Mouse (Mus musculus) hindbrain, embryonic 13.5 days (tissue): ENCODE measurements around the gene Plau. TPM values are rescaled to one million over a fixed set of nuclear protein-coding genes. Genes with fewer than 3 reads are reported as not detected.

Source experiments
- ATAC-seq: fragments of 200-750 bp; cut with Nextera tagmentation; 2 replicates; pipeline ENCODE4 v1.8.0; 2017; ENCODE audit warnings: moderate TSS enrichment; ENCODE audit not compliant: low FRiP score
- H3K27ac ChIP-seq: fragments of 300-500 bp; sonication (generic); 2 replicates; pipeline ENCODE4 v1.5.1; 2015; ENCODE audit warnings: inconsistent platforms, mild to moderate bottlenecking, moderate library complexity
- H3K27me3 ChIP-seq: fragments of 300-500 bp; sonication (generic); 2 replicates; pipeline ENCODE4 v1.6.1; 2015; ENCODE audit warnings: mild to moderate bottlenecking, inconsistent platforms
- H3K36me3 ChIP-seq: fragments of 300-500 bp; sonication (generic); 2 replicates; pipeline ENCODE4 v1.6.1; 2015; ENCODE audit warnings: mild to moderate bottlenecking, inconsistent platforms
- H3K4me1 ChIP-seq: fragments of 300-500 bp; sonication (generic); replicated peaks from 2 replicates; pipeline ENCODE4 v1.6.1; 2015; ENCODE audit warnings: inconsistent platforms
- H3K4me2 ChIP-seq: fragments of 300-500 bp; sonication (generic); 2 replicates; pipeline ENCODE4 v1.6.1; 2015; ENCODE audit warnings: inconsistent platforms, mild to moderate bottlenecking, moderate library complexity
- H3K4me3 ChIP-seq: fragments of 300-500 bp; sonication (generic); 2 replicates; pipeline ENCODE4 v1.5.1; 2015; ENCODE audit warnings: mild to moderate bottlenecking, inconsistent platforms
- H3K9ac ChIP-seq: fragments of 300-500 bp; sonication (generic); 2 replicates; pipeline ENCODE4 v1.6.1; 2015; ENCODE audit warnings: mild to moderate bottlenecking, inconsistent platforms
- H3K9me3 ChIP-seq: fragments of 300-500 bp; sonication (generic); 2 replicates; pipeline ENCODE4 v1.6.1; 2016; ENCODE audit warnings: inconsistent platforms
- WGBS: fragments of 180-500 bp; shearing (Covaris S2); methylation state at CpG from one replicate; pipeline ENCODE4 v1.1.7; 2015; 5-methylcytosine and 5-hydroxymethylcytosine counted together
- polyA plus RNA-seq: library from polyadenylated mRNA; unstranded; fragments of >200 nt; fragmentation: Nextera tagmentation; extraction: Ambion mirVana; gene quantifications from 2 replicates; pipeline ENCODE4 v1.2.1, GENCODE M21; 2015

Gene Plau
- polyA plus RNA-seq, 1 experiment from 2014 or later = 0.40 TPM

DNA sequence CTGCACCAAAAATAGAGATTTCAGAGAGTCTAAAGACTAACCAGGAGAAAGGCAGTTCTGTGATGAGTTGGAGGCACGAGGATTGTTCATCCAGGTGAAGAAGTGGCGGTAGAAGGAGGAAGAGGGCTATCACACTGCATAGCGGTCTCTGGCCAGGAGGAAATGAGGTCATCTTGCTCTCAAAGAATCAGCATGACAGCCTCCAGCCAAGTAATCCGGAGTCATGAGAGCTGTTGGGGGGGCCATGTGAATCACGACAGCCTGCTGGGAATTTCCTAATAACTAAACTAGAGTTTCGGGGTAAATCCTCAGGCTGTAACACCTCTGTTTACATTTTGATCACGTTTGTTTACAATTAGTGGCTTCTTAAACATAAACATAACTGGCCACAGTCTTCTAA lies 2.3 kb upstream of the Plau start:
- Histone ChIP-seq H3K9me3 (no peaks in the 10 kb centered on the region), H3K9ac (no peak overlapping the region), H3K27me3 (peaks cover 10% of the 10 kb centered on the region), H3K4me1 (peaks cover 15% of the 10 kb centered on the region), H3K36me3 (no peaks in the 10 kb centered on the region), H3K27ac (no peak overlapping the region), H3K4me3 (no peak overlapping the region), H3K4me2 (no peak overlapping the region)
- 70% methylated on average over 7 of the region's 7 CpGs for WGBS
- no peak for ATAC-seq

DNA sequence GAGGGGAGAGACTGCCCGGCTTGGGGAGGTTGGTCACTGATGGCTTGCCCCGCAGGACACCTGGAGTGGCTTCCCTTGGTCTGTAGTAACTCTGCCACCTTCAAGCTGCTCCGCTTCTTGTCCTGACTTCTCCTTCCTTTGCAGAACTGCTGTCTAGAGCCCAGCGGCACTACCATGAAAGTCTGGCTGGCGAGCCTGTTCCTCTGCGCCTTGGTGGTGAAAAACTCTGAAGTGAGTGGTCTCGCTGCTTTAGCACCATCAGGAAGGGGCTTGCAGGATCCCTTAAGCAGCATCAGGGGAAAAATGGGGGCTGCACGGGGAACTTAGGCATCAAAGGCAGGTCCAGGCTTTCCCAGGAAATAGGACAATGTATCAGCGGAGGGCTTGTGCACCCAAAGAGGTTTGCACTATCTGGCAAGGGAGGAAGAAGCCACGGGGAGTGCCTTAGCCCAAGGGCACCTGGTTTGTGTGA lies 481 bp downstream of the Plau start:
- Histone ChIP-seq H3K36me3 (no peaks in the 10 kb centered on the region), H3K27me3 (peaks cover 10% of the 10 kb centered on the region), H3K27ac (no peak overlapping the region), H3K9me3 (no peaks in the 10 kb centered on the region), H3K4me1 (peaks cover 15% of the 10 kb centered on the region), H3K4me3 (peak overlapping the region; percentile 52), H3K4me2 (peak overlapping the region; percentile 89), H3K9ac (peak overlapping the region; percentile 79)
- ATAC-seq = peak; percentile 10; the same call in 1 of the 2 replicates
- 7% methylated on average over 10 of the region's 10 CpGs for WGBS

DNA sequence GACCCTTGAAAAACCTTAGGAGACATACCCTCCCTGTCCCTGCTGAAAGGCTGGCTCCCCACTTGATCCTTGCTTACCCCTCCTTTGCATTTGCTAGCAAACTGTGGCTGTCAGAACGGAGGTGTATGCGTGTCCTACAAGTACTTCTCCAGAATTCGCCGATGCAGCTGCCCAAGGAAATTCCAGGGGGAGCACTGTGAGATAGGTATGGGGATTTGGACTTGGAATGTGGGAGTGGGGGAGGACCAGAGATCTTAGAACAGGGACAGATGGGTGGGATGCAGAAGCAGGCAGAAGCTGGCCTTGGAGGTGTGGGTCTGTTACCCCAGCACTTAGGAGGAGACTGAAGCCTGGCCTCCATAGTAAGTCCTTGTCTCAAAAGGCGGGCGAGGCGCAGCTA lies 1.2 kb downstream of the Plau start:
- Histone ChIP-seq H3K4me2 (peak overlapping the region; percentile 89; the same call in 1 of the 2 replicates), H3K27ac (no peak overlapping the region), H3K27me3 (peaks cover 10% of the 10 kb centered on the region), H3K9ac (no peak overlapping the region), H3K36me3 (no peaks in the 10 kb centered on the region), H3K4me1 (peaks cover 15% of the 10 kb centered on the region), H3K9me3 (no peaks in the 10 kb centered on the region), H3K4me3 (no peak overlapping the region)
- no peak for ATAC-seq
- 74% methylated on average over 7 of the region's 7 CpGs for WGBS

DNA sequence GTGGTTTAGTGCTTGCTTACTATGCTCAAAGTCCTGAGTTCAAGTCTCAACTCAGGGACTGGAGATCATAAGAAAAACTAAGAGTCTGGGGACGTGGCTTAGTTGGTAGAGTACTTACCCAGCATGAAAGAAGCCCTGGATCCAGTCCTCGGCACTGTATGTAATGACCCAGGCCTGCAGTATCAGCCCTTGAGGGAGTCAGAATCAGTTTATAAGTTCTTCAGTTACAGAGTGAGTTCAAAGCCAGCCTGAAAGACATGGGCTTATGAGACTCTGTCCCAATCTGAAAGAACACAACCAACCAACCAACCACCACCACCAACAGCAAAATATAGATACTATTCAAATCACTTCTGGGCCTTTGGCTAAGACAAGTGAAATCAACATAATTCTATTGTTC lies 5.1 kb downstream of the Plau start:
- ATAC-seq = no peak
- no peaks in the 10 kb centered on the region for H3K36me3 ChIP-seq
- no peak overlapping the region for H3K4me2 ChIP-seq
- H3K9me3 ChIP-seq = no peaks in the 10 kb centered on the region
- no peak overlapping the region for H3K9ac ChIP-seq
- H3K4me1 ChIP-seq = peaks cover 11% of the 10 kb centered on the region
- peaks cover 6% of the 10 kb centered on the region for H3K27me3 ChIP-seq
- H3K27ac ChIP-seq = no peak overlapping the region
- 97% methylated on average over 2 of the region's 2 CpGs for WGBS
- H3K4me3 ChIP-seq = no peak overlapping the region

DNA sequence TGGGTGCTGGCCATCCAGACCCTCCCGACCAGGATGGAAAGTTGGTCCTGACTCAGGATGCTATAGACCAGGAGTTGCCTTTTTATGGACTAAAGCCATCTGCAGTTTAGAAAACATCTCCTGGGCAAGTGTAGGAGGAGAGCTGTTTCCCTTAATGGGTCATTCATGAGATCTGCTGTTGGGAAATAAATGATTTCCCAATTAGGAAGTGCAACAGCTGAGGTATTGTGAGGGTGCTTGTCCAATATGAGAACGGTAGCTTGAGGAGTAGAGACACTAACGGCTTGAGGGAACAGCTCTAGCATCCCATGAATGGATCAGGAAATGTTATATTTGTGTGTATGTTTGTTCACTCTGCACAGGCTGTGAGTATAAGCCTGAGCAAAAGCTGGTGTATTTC lies 6.2 kb downstream of the Plau start:
- Histone ChIP-seq H3K9me3 (no peaks in the 10 kb centered on the region), H3K4me1 (no peaks in the 10 kb centered on the region), H3K27me3 (peaks cover 4% of the 10 kb centered on the region), H3K27ac (no peak overlapping the region), H3K4me2 (no peak overlapping the region), H3K9ac (no peak overlapping the region), H3K4me3 (no peak overlapping the region), H3K36me3 (no peaks in the 10 kb centered on the region)
- ATAC-seq = no peak
- WGBS = 76% methylated on average over 3 of the region's 3 CpGs

DNA sequence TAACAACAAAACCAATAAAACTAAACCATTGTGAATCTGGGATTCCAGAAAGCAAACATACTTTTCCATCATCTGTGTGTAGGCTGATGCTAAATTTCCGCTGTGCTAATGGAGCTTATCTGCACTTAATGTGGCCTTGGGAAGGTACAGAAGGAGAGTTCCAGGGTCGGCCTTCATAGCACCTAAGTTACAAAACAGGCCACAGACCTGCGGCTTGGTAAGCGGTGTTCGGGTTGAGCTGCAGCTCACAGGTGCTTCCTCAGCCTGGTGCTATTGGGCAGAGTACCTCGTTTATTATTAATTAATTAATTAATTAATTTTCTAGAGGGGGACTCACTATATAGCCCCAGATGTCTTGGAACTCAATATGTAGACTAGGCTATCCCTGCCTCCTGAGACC lies 7.7 kb downstream of the Plau start:
- Histone ChIP-seq H3K27me3 (no peaks in the 10 kb centered on the region), H3K4me1 (no peaks in the 10 kb centered on the region), H3K36me3 (no peaks in the 10 kb centered on the region), H3K4me2 (no peak overlapping the region), H3K27ac (no peak overlapping the region), H3K9me3 (no peaks in the 10 kb centered on the region), H3K9ac (no peak overlapping the region), H3K4me3 (no peak overlapping the region)
- WGBS = 93% methylated on average over 6 of the region's 6 CpGs
- ATAC-seq = no peak

DNA sequence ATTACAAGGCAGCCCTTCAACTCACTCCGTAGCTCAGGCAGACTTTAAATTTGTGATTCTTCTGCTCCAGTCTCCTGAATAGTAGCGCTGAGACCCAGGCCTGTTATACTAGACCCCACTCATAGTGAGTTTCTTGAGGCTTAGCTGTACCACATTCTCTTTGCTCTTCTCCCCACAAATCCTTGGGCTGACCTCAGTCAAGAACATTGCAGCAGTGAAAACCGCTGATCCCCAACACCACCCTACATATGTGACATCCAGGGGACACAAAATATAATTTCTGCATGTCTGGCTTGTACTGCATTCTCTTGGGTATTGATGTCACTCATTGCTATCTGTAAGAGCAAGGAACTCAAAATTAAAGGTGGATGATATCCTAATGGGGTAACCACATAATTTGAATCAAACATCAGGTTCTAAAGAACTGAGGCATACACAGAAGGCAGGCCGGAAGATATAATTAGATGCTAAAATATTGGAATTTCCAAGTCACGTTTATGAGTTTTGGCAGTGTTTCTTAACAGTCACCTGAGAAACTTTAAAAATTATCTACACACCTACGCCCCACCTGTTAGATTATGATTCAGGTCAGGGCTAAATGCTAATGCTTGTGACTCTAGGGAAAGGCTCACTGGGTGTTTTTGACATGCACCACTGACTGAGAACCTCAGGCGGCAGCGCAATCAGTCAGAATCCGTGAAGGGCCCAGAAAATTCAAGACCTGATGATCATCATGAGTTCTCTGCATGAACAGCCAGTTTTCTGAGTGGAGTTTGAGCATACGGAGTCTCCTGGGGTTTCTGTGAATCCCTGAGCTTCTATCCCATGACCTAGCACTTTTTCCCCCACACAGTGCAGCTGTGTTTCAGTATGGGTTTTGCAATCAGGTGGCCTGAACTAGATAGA lies 8.5 kb downstream of the Plau start:
- Histone ChIP-seq H3K9me3 (no peaks in the 10 kb centered on the region), H3K4me1 (no peaks in the 10 kb centered on the region), H3K9ac (no peak overlapping the region), H3K27me3 (no peaks in the 10 kb centered on the region), H3K27ac (no peak overlapping the region), H3K4me3 (no peak overlapping the region), H3K4me2 (no peak overlapping the region), H3K36me3 (no peaks in the 10 kb centered on the region)
- no peak for ATAC-seq
- 90% methylated on average over 10 of the region's 10 CpGs for WGBS

DNA sequence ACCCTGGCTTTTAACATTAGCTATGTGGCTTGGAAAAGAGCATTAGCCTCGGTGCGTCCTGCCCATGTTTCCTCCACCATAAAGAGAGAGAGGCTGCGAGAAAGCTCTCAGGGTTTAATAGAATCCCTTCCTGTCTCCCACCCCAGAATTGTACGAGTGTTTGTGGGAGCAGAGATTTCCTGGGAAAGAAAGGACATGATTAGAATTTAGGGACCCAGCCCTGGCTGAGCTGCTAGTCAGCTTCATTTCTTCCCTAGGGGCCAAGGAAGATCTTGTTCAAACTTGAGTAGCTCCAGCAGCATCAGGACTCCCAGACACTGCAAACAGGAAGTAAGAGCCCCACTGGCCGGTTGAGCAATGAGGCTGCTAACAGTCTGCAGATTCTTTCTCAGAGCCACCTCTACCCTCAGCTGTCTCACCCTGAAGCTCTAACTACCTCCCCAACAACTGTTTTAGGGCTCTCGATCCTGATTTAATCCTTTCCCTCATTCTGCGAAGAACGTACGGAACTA lies 9.2 kb downstream of the Plau start:
- no peaks in the 10 kb centered on the region for H3K36me3 ChIP-seq
- H3K27ac ChIP-seq = no peak overlapping the region
- no peaks in the 10 kb centered on the region for H3K9me3 ChIP-seq
- H3K27me3 ChIP-seq = no peaks in the 10 kb centered on the region; the same call in 1 of the 2 replicates
- WGBS = 82% methylated on average over 9 of the region's 9 CpGs
- no peak overlapping the region for H3K4me3 ChIP-seq
- H3K4me1 ChIP-seq = no peaks in the 10 kb centered on the region
- no peak overlapping the region for H3K4me2 ChIP-seq
- H3K9ac ChIP-seq = no peak overlapping the region
- ATAC-seq = no peak

DNA sequence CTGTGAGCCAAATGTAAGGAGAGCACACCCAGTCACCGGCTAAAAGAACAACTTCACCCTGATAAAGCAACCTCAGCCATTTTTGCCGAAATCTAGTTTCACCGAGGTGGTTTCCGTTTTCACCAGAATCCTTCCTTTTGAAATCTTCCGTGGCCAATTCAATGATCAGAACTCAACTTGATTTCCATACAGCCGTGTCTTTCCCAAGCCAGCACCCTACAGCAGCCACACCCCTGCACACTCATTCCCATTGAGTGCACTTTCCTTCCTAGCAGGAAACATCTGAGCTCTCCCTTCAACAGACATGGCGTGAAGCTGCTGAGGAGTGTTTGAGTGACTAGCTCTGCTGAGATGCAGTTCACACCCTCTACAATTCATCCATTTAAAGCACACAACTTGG lies 9.8 kb downstream of the Plau start:
- no peaks in the 10 kb centered on the region; the same call in 1 of the 2 replicates for H3K27me3 ChIP-seq
- H3K4me3 ChIP-seq = no peak overlapping the region
- H3K4me2 ChIP-seq = no peak overlapping the region
- no peak overlapping the region for H3K27ac ChIP-seq
- no peaks in the 10 kb centered on the region for H3K4me1 ChIP-seq
- H3K9ac ChIP-seq = no peak overlapping the region
- no peak for ATAC-seq
- 87% methylated on average over 7 of the region's 7 CpGs for WGBS
- H3K36me3 ChIP-seq = no peaks in the 10 kb centered on the region
- no peaks in the 10 kb centered on the region for H3K9me3 ChIP-seq

DNA sequence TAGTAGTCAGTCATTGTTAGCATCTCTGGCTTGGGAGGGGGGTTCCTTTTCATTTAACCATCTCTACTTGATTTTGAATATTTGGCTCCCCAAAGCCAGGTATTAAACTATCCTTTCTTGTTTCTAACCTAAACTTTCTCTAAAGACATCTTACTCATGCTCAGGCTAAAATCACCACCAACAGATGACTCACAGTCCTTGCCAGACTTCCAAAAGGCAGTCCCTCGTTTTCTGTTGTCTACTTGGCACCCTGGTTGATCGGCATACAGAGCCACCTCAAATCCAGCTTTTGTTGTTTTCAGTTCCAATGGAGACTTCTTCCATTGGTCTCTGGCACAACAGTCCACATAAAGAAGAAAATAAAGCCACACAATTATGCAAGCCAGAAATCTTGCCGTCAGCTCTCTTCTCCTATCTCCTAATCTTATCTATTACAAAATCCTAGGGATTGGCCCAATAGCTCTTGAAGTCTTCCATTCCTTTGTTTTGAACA lies 11.2 kb downstream of the Plau start:
- Histone ChIP-seq H3K9me3 (no peaks in the 10 kb centered on the region), H3K4me2 (no peak overlapping the region), H3K9ac (no peak overlapping the region), H3K4me3 (no peak overlapping the region), H3K27me3 (no peaks in the 10 kb centered on the region; the same call in 1 of the 2 replicates), H3K4me1 (no peaks in the 10 kb centered on the region), H3K27ac (no peak overlapping the region), H3K36me3 (no peaks in the 10 kb centered on the region)
- ATAC-seq = no peak
- WGBS = 89% methylated on average over 3 of the region's 3 CpGs

DNA sequence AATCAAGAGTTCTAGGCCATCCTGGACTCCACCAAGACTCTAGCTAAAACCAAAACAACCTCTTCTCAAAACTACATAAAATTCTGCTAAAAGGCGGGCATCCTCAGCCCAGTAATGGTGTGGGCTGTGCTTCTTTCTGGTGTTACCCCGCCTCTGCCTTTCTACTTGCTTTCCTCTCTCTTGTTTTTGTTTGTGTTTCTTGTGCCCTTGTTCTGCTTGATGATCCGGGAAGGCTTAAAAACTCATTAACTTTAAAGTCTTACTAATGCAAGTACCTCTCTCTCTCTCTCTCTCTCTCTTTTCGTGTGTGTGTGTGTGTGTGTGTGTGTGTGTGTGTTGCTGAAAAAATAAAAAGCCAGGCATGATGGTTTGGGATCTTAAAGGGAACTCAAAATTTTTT lies 13.3 kb downstream of the Plau start:
- H3K9ac ChIP-seq = no peak overlapping the region
- 64% methylated on average over 4 of the region's 4 CpGs for WGBS
- ATAC-seq = no peak
- H3K4me3 ChIP-seq = no peak overlapping the region
- H3K4me2 ChIP-seq = no peak overlapping the region
- no peaks in the 10 kb centered on the region for H3K36me3 ChIP-seq
- H3K27ac ChIP-seq = no peak overlapping the region
- no peaks in the 10 kb centered on the region for H3K4me1 ChIP-seq
- H3K27me3 ChIP-seq = no peaks in the 10 kb centered on the region; the same call in 1 of the 2 replicates
- H3K9me3 ChIP-seq = no peaks in the 10 kb centered on the region

DNA sequence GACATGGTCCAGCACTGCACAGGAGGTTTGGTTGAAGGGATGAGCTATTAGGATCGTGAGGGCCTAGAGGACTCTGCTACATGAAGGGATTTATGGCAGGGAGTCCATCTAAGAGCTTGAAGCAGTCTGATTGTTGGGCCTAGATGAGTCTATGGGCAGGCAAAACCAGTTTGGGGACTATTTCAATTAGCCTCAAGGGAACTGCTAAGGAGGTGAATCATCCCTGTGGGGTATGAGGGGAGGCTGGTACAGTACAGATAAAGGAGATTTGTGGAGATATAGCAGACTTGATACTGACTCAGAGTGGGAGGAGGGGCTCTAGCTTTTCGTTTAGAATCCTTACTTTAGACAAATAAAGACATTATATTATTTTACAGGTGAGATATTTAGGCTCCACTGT lies 14.0 kb downstream of the Plau start:
- WGBS = 74% methylated on average over 2 of the region's 2 CpGs

More for the DNA sequence above, 14.0 kb downstream of the Plau start:
- Histone ChIP-seq H3K9ac (no peak overlapping the region), H3K36me3 (no peaks in the 10 kb centered on the region), H3K4me1 (no peaks in the 10 kb centered on the region), H3K27ac (no peak overlapping the region), H3K27me3 (no peaks in the 10 kb centered on the region; the same call in 1 of the 2 replicates), H3K4me3 (no peak overlapping the region), H3K9me3 (no peaks in the 10 kb centered on the region), H3K4me2 (no peak overlapping the region)
- no peak for ATAC-seq
